In the genomic region with DNA sequence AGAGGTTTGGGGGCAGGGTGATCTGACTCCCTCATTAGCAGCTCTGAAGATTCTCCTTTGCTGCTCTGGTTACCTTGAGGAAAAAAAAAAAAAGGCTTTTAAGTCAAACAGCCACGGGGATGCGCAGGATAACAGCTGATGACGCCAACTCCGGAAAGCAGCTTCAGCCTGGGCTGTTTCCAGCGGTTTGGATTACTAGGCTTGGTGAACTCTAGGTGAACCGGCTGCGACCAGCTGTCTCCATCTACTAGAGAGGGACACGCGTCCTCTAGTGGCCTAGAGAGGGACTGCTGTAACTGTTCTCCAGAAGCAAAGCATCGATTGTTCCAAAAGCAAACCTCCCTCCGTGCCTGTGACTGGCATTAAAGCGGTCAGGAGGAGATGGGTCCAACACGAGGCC, we compare ENCODE assay signal across 8 mouse cellular contexts. TPM values are rescaled to one million over a fixed set of nuclear protein-coding genes. Genes with fewer than 3 reads are reported as not detected.
DNase-seq lines count a peak whose midpoint lies in the region; ATAC-seq and TF ChIP-seq lines count a peak whose summit lies in the region.

No protein-coding gene starts in this region.

- 0 out of 2 replicates have a peak overlapping the region, but pooled peaks have one; percentile 34 for H3K27ac ChIP-seq in hindbrain, embryonic 15.5 days (replicated peaks)

- no peaks in the 10 kb centered on the region for H3K36me3 ChIP-seq in hindbrain, embryonic 15.5 days

- CTCF ChIA-PET in Patski (lab: Charles Lee), result interaction anchor here (0.7 to 4.5 kb wide), 16 partner anchors 9 to 205 kb away, joined by 3 to 34 read pairs (median 3); no protein-coding TSS in a partner anchor

- H3K9ac ChIP-seq in hindbrain, embryonic 15.5 days, result 0 out of 2 replicates have a peak overlapping the region, but pooled peaks have one; percentile 21

- peaks cover 15% of the 10 kb centered on the region for H3K4me1 ChIP-seq in hindbrain, embryonic 15.5 days (replicated peaks)

- POLR2A ChIA-PET in Patski (lab: Charles Lee), result interaction anchor here (0.6 to 1.1 kb wide), 2 partner anchors 9 to 102 kb away, joined by 3 to 4 read pairs; no protein-coding TSS in a partner anchor

- H3K9me3 ChIP-seq in hindbrain, embryonic 15.5 days, result no peaks in the 10 kb centered on the region

- WGBS in hindbrain, embryonic 15.5 days, result under 1% methylated on average over 13 of the region's 13 CpGs

- peak; percentile 92 for ATAC-seq in Patski
- peak; percentile 88 for ATAC-seq in hindbrain, embryonic 15.5 days (ENCODE audit: low FRiP score, low read depth)

- DNase-seq in Patski (ENCODE audit: low read depth, low spot score), result peak; percentile 85
- DNase-seq in cerebellum, postnatal 25 days, result peak; percentile 85 to 92
- DNase-seq in frontal cortex, postnatal 36 days (ENCODE audit: low spot score in 2 of 2), result peak; percentile 83 to 91
- peak; percentile 83 to 84 for DNase-seq in layer of hippocampus, postnatal 36 days
- DNase-seq in lung, postnatal 36 days, result peak; percentile 97
- peak; percentile 96 for DNase-seq in retina, postnatal 1 day
- DNase-seq in thymus, postnatal 4 days, result peak; percentile 90

- peak overlapping the region; percentile 11; the same call in 1 of the 2 replicates for H3K4me3 ChIP-seq in hindbrain, embryonic 15.5 days

- H3K4me2 ChIP-seq in hindbrain, embryonic 15.5 days, result peak overlapping the region; percentile 39

- H3K27me3 ChIP-seq in Patski, result no peaks in the 10 kb centered on the region
- H3K27me3 ChIP-seq in hindbrain, embryonic 15.5 days, result no peaks in the 10 kb centered on the region

- peak; percentile 97 for TF ChIP-seq CTCF in Patski (IDR thresholded peaks at IDR 0.05)

- in situ Hi-C loops in Patski (cut with MboI; ENCODE audit: low pct_unique_long_range_greater_than_20kb), result loop anchor here (10.0 kb wide), 1 partner anchor 228 kb away; no protein-coding TSS in a partner anchor

RNA-seq across cellular contexts. Expression of gene Plekhb1, which starts 1.0 kb away (rescaled TPM):
- polyA plus RNA-seq in Patski (2021), result 9.5 TPM
- polyA plus RNA-seq in hindbrain, embryonic 15.5 days (2015; fragmentation: Nextera tagmentation; extraction: Ambion mirVana), result 17.4 and 17.5 TPM in 2 replicates
- total RNA-seq in layer of hippocampus, postnatal 36 days (2021), result 100 to 1,000 TPM; 207 to 223 TPM

RNA-seq across cellular contexts. Expression of gene Fam168a, which starts 43.2 kb away (rescaled TPM):
- 40.2 TPM for polyA plus RNA-seq in Patski (2021)
- 112 and 117 TPM in 2 replicates for polyA plus RNA-seq in hindbrain, embryonic 15.5 days (2015; fragmentation: Nextera tagmentation; extraction: Ambion mirVana)
- total RNA-seq in layer of hippocampus, postnatal 36 days (2021), result 100 to 1,000 TPM; 225 to 254 TPM

RNA-seq across cellular contexts. Expression of gene Mrpl48, which starts 55.1 kb away (rescaled TPM):
- 25.3 TPM for polyA plus RNA-seq in Patski (2021)
- polyA plus RNA-seq in hindbrain, embryonic 15.5 days (2015; fragmentation: Nextera tagmentation; extraction: Ambion mirVana), result 81.4 and 83.6 TPM in 2 replicates
- 10 to 100 TPM; 64.2 to 69.7 TPM for total RNA-seq in layer of hippocampus, postnatal 36 days (2021)

RNA-seq across cellular contexts. Expression of gene Rab6a, which starts 56.0 kb away (rescaled TPM):
- 93.1 TPM for polyA plus RNA-seq in Patski (2021)
- polyA plus RNA-seq in hindbrain, embryonic 15.5 days (2015; fragmentation: Nextera tagmentation; extraction: Ambion mirVana), result 274 and 283 TPM in 2 replicates
- total RNA-seq in layer of hippocampus, postnatal 36 days (2021), result 100 to 1,000 TPM; 359 to 385 TPM

Comparison
In these comparisons a context has a peak if more than half of its experiments do, and no peak if none do; other contexts are left out.
1. Peak in every context shown above with its lines: DNase-seq, ATAC-seq, H3K4me3 ChIP-seq and H3K27ac ChIP-seq.